Mouse (Mus musculus) CH12.LX (cell line): ENCODE measurements at regions not wholly inside any gene's neighbourhood (a gene's known extent, or its start where the extent isn't known, plus 50 kb on each side); places are given as distances from the start of the nearest gene placed in this dataset.

Source experiments
- DNase-seq: peaks from one replicate; pipeline ENCODE4 v3.0.0-alpha.2; 2013; ENCODE audit errors: extremely low read depth
- H3K27ac ChIP-seq: 2 replicates; pipeline ENCODE4 v1.5.1; 2012; ENCODE audit warnings: low read depth, mild to moderate bottlenecking, control low read depth, moderate library complexity; ENCODE audit not compliant: insufficient read depth
- H3K27me3 ChIP-seq: replicated peaks from 2 replicates; pipeline ENCODE3; 2012; ENCODE audit warnings: inconsistent platforms
- H3K36me3 ChIP-seq, 2 experiments: replicated peaks in 1 of 2; 2 replicates each; pipeline versions ENCODE3 to v1.6.1; 2012; ENCODE audit warnings: inconsistent platforms in 1 of 2, low read length in 1 of 2, mild to moderate bottlenecking in 1 of 2, mixed read lengths in 1 of 2, moderate library complexity in 1 of 2; ENCODE audit not compliant: control insufficient read depth in 1 of 2, insufficient read depth in 1 of 2
- H3K4me1 ChIP-seq, 2 experiments: 2 replicates each; pipeline ENCODE4 v1.6.1; 2012; ENCODE audit warnings: inconsistent platforms in 1 of 2, moderate library complexity in 1 of 2; ENCODE audit not compliant: insufficient read depth in 2 of 2, control insufficient read depth in 1 of 2
- H3K4me2 ChIP-seq: 2 replicates; pipeline ENCODE4 v1.6.1; 2012; ENCODE audit warnings: low read depth, mild to moderate bottlenecking, control low read depth; ENCODE audit not compliant: poor library complexity, insufficient read depth, severe bottlenecking
- H3K4me3 ChIP-seq, 3 experiments: fragments of 150-350 bp in 1 of 3; sonication (generic) in 1 of 3; replicated peaks in 1 of 3; 2 replicates each; pipeline versions ENCODE3 to v1.5.1; 2011 to 2012; ENCODE audit warnings: low read depth in 2 of 3, low read length in 2 of 3, mild to moderate bottlenecking in 2 of 3, moderate library complexity in 2 of 3, control low read depth in 1 of 3, improper control_type of control experiment in 1 of 3, inconsistent platforms in 1 of 3, mixed read lengths in 1 of 3; ENCODE audit not compliant: poor library complexity in 1 of 3
- H3K79me2 ChIP-seq: replicated peaks from 2 replicates; pipeline ENCODE4 v1.6.1; 2012; ENCODE audit warnings: mild to moderate bottlenecking, moderate library complexity; ENCODE audit not compliant: control insufficient read depth, poor library complexity, insufficient read depth, severe bottlenecking; ENCODE audit errors: extremely low read depth
- H3K9ac ChIP-seq: 2 replicates; pipeline ENCODE4 v1.6.1; 2012; ENCODE audit warnings: low read depth, mild to moderate bottlenecking, control low read depth, moderate library complexity; ENCODE audit not compliant: insufficient read depth
- H3K9me3 ChIP-seq: replicated peaks from 2 replicates; pipeline ENCODE3; 2012; ENCODE audit warnings: low read length, inconsistent platforms, mixed read lengths
- BHLHE40 ChIP-seq: IDR thresholded peaks from 2 replicates; pipeline ENCODE4 v1.6.1; 2011; ENCODE audit warnings: mild to moderate bottlenecking, low read depth, low read length, improper control_type of control experiment
- CHD1 ChIP-seq: IDR thresholded peaks from 2 replicates; pipeline ENCODE4 v1.6.1; 2012; ENCODE audit warnings: low read depth, low read length, improper control_type of control experiment, inconsistent platforms
- CTCF ChIP-seq, 2 experiments: IDR thresholded peaks in 1 of 2; conservative IDR thresholded peaks in 1 of 2; 2 replicates each; pipeline ENCODE4 v1.5.1; 2011 to 2012; ENCODE audit warnings: low read depth in 2 of 2, low read length in 2 of 2, improper control_type of control experiment in 1 of 2, inconsistent platforms in 1 of 2, mild to moderate bottlenecking in 1 of 2, moderate library complexity in 1 of 2
- ELF1 ChIP-seq: IDR thresholded peaks from 2 replicates; pipeline ENCODE4 v1.6.1; 2014; ENCODE audit warnings: low read depth, mild to moderate bottlenecking, inconsistent platforms, low read length, improper control_type of control experiment
- EP300 ChIP-seq: IDR thresholded peaks from 2 replicates; pipeline ENCODE4 v1.6.1; 2011; ENCODE audit warnings: low read length, improper control_type of control experiment
- ETS1 ChIP-seq: conservative IDR thresholded peaks from 2 replicates; pipeline ENCODE4 v1.6.1; 2012; ENCODE audit warnings: low read depth, mild to moderate bottlenecking, inconsistent platforms, low read length, improper control_type of control experiment, moderate library complexity
- HCFC1 ChIP-seq: IDR thresholded peaks from 2 replicates; pipeline ENCODE4 v1.6.1; 2012; ENCODE audit warnings: low read depth, mild to moderate bottlenecking, inconsistent platforms, low read length, improper control_type of control experiment
- JUND ChIP-seq: conservative IDR thresholded peaks from 2 replicates; pipeline ENCODE4 v1.6.1; 2011; ENCODE audit warnings: low read depth, low read length, improper control_type of control experiment
- KAT2A ChIP-seq: IDR thresholded peaks from 2 replicates; pipeline ENCODE4 v1.6.1; 2012; ENCODE audit warnings: low read length, improper control_type of control experiment, inconsistent platforms; ENCODE audit not compliant: insufficient replicate concordance
- MXI1 ChIP-seq: IDR thresholded peaks from 2 replicates; pipeline ENCODE4 v1.6.1; 2011; ENCODE audit warnings: mild to moderate bottlenecking, low read depth, low read length, improper control_type of control experiment
- MYC ChIP-seq: IDR thresholded peaks from 2 replicates; pipeline ENCODE4 v1.6.1; 2011; ENCODE audit warnings: low read depth, mild to moderate bottlenecking, improper control_type of control experiment, low read length
- NRF1 ChIP-seq: IDR thresholded peaks from 2 replicates; pipeline ENCODE4 v1.6.1; 2014; ENCODE audit warnings: low read depth, mild to moderate bottlenecking, inconsistent platforms, low read length, improper control_type of control experiment, moderate library complexity
- PAX5 ChIP-seq: IDR thresholded peaks from 2 replicates; pipeline ENCODE4 v1.6.1; 2012; ENCODE audit warnings: low read length, inconsistent platforms, mixed read lengths
- POLR2AphosphoS2 ChIP-seq: IDR thresholded peaks from 2 replicates; pipeline ENCODE4 v1.6.1; 2011; ENCODE audit warnings: low read depth, low read length, improper control_type of control experiment
- SIN3A ChIP-seq: IDR thresholded peaks from 2 replicates; pipeline ENCODE4 v1.6.1; 2012; ENCODE audit warnings: low read length, improper control_type of control experiment, inconsistent platforms
- UBTF ChIP-seq: IDR thresholded peaks from 2 replicates; pipeline ENCODE4 v1.6.1; 2012; ENCODE audit warnings: low read depth, mild to moderate bottlenecking, inconsistent platforms, low read length, improper control_type of control experiment, moderate library complexity
- USF2 ChIP-seq: conservative IDR thresholded peaks from 2 replicates; pipeline ENCODE4 v1.6.1; 2011; ENCODE audit warnings: low read depth, low read length, improper control_type of control experiment
- ZC3H11A ChIP-seq: IDR thresholded peaks from 2 replicates; pipeline ENCODE4 v1.6.1; 2012; ENCODE audit warnings: low read depth, mild to moderate bottlenecking, inconsistent platforms, low read length, improper control_type of control experiment
- ZMIZ1 ChIP-seq: IDR thresholded peaks from 2 replicates; pipeline ENCODE4 v1.6.1; 2012; ENCODE audit warnings: low read depth, mild to moderate bottlenecking, inconsistent platforms, low read length, improper control_type of control experiment
- dilution Hi-C: fragments of 300-500 bp; cut with MboI; formaldehyde crosslinking; loops from 2 replicates; pipeline ENCODE4 v1.14.3; 2020; ENCODE audit warnings: low sequenced_read_pairs; ENCODE audit not compliant: extremely low pct_unique_long_range_greater_than_20kb, extremely low pct_ligation_motif_present
- in situ Hi-C: fragments of 300-500 bp; cut with MboI; formaldehyde crosslinking; loops from 3 replicates; pipeline ENCODE4 v1.14.3; 2019; ENCODE audit warnings: low sequenced_read_pairs, low pct_ligation_motif_present, low pct_unique_long_range_greater_than_20kb, mixed read lengths

DNA sequence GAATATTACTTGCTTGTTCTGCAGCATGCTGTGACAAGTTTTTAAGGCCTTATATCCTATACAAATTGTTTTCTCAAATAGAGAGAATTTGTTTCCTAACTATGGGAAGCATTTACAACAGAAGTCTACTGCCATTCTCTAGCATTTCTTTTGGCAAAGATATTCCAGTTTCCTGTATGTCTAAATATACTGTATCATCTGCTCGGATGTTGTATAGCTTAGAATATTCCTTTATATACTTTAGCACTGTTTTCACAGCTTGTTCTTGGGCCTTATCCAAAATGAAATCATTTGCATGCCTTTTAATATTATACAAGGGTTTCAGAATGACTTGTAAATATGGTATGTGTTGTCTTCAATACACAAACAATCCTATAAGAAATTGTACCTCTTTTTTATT, 92.1 kb upstream of the Ins2 start:
- H3K9ac ChIP-seq: no peak overlapping the region
- no peak overlapping the region for H3K27ac ChIP-seq

DNA sequence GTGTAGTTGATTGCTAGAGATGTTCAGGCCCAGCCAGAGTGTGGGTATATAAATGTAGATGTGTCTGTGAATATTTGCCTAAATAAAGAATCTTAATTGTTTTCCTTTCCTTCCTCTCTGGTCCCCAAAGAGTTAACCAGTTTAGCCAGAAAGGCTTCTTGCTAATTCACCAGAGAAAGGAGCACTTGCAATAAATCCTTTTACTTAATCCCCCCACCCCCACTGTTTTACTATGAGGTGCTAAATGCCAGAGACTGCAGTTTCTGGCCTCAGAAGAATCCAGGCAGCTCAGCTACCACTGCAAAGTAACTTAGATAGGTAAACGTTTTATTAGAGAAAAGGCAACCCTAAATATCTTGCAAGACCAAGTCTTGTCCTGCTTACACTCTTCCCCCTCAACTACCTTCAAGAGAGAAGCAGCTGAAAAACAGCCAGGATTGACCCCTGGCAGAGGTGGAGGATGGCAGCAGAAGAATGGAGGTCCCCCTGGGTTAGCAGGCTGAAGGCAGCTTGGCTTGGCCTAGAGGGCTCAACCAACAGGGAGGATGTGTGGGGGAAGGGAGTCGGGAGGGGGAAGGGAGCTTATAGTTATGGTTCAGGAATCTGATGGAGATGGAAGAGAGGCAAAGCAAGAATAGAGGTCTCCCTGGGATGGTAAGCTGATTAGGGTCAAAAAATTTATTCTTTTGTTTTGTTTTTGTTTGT, 87.9 kb upstream of the Ins2 start:
- H3K9me3 ChIP-seq: no peaks in the 10 kb centered on the region
- H3K27me3 ChIP-seq: peaks cover 37% of the 10 kb centered on the region
- in situ Hi-C loops: no loop called here
- H3K27ac ChIP-seq: no peak overlapping the region
- TF ChIP-seq MYC (no peak), CTCF (conservative IDR thresholded peaks at IDR 0.05 in 1 of 2, IDR thresholded peaks at IDR 0.05 in 1 of 2; ENCODE audit: low read depth in 2 of 2, low read length in 2 of 2) (no peak), HCFC1 (no peak), USF2 (no peak)
- H3K9ac ChIP-seq: no peak overlapping the region
- no peaks in the 10 kb centered on the region for H3K4me1 ChIP-seq
- H3K36me3 ChIP-seq: no peaks in the 10 kb centered on the region
- DNase-seq: no peak
- H3K4me3 ChIP-seq: no peak overlapping the region
- no peak overlapping the region for H3K4me2 ChIP-seq
- no peaks in the 10 kb centered on the region for H3K79me2 ChIP-seq
- dilution Hi-C loops: no loop called here

More for the DNA sequence above, 92.1 kb upstream of the Ins2 start:
- no peak overlapping the region for H3K4me3 ChIP-seq
- H3K36me3 ChIP-seq: no peaks in the 10 kb centered on the region
- peaks cover 32% of the 10 kb centered on the region for H3K27me3 ChIP-seq
- TF ChIP-seq MYC (no peak), HCFC1 (no peak), EP300 (no peak)
- in situ Hi-C loops: no loop called here
- no peak overlapping the region for H3K4me2 ChIP-seq
- H3K79me2 ChIP-seq: no peaks in the 10 kb centered on the region
- H3K9me3 ChIP-seq: no peaks in the 10 kb centered on the region
- dilution Hi-C loops: no loop called here
- no peak for DNase-seq
- no peaks in the 10 kb centered on the region for H3K4me1 ChIP-seq

DNA sequence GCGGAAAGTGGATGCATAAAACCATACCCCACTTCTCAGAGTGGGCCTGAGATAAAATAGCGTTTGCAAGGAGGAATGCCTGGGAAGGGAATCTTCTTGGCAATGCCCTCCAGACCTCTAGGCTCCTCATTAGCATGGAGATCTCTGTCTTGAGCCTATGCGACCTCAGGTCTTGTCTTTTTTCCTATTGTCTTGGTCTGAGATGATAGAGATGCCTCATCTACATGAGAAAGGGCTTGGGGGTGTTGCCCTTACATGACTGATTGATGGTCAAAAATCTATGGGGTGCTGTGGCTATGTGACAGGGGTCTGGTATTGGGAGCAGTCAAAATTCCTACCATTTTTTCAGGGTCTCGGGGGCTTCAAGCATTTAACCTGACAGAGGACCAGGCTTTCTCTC, 67.5 kb upstream of the Ins2 start:
- Histone ChIP-seq H3K27me3 (peaks cover 65% of the 10 kb centered on the region), H3K4me1 (no peaks in the 10 kb centered on the region), H3K79me2 (no peaks in the 10 kb centered on the region), H3K9me3 (no peaks in the 10 kb centered on the region), H3K27ac (no peak overlapping the region), H3K4me2 (no peak overlapping the region), H3K4me3 (no peak overlapping the region), H3K9ac (no peak overlapping the region), H3K36me3 (no peaks in the 10 kb centered on the region)
- in situ Hi-C loops (no loop called here), dilution Hi-C loops (no loop called here)
- DNase-seq: no peak
- TF ChIP-seq HCFC1 (no peak), ETS1 (no peak), EP300 (no peak), SIN3A (no peak), UBTF (no peak), KAT2A (no peak), PAX5 (no peak), POLR2AphosphoS2 (no peak), MXI1 (no peak), CHD1 (no peak), ELF1 (no peak), ZMIZ1 (no peak), JUND (no peak), BHLHE40 (no peak), ZC3H11A (no peak), NRF1 (no peak)
